Mouse (Mus musculus) Patski (cell line): ENCODE results near the gene Rbsn. TPM values are rescaled to one million over a fixed set of nuclear protein-coding genes. Genes with fewer than 3 reads are reported as not detected.

Experiments used
- ATAC-seq: fragments of 100-300 bp; one replicate; pipeline ENCODE4 v1.8.0; 2021
- CTCF ChIA-PET: fragments of 350-600 bp; sonication (Branson Sonifier 250); formaldehyde crosslinking; loops from one replicate; lab custom pipeline; 2022; ENCODE audit warnings: inconsistent platforms; lab: Charles Lee
- POLR2A ChIA-PET: fragments of 350-600 bp; sonication (Branson Sonifier 250); formaldehyde crosslinking; loops from one replicate; lab custom pipeline; 2022; ENCODE audit warnings: antibody characterized with exemption, inconsistent platforms; lab: Charles Lee
- DNase-seq: peaks from one replicate; pipeline ENCODE4 v3.0.0-alpha.2; 2011; ENCODE audit warnings: low read depth, low spot score
- H3K27me3 ChIP-seq: fragments of 371-371 bp; one replicate; pipeline ENCODE4 v1.5.1; 2021
- CTCF ChIP-seq: fragments of 100-300 bp; IDR thresholded peaks from one replicate; pipeline ENCODE4 v1.5.1; 2021
- in situ Hi-C: fragments of 300-500 bp; cut with MboI; formaldehyde crosslinking; loops from 3 replicates; pipeline ENCODE4 v1.11.1; 2018; ENCODE audit warnings: low pct_unique_long_range_greater_than_20kb, mixed read lengths
- polyA plus RNA-seq: library from polyadenylated mRNA; unstranded; gene quantifications from one replicate; pipeline ENCODE4 v1.2.3, GENCODE M21; 2021

Rbsn gene
- 21.7 TPM for polyA plus RNA-seq

- H3K27me3 ChIP-seq: no peaks in the 10 kb centered on the region
- DNase-seq: peak; percentile 60
- peak; percentile 88 for ATAC-seq
- TF ChIP-seq CTCF: no peak
- in situ Hi-C loops: loop anchor here (5.0 kb wide), 1 partner anchor 57 kb away; no protein-coding TSS in a partner anchor
- CTCF ChIA-PET: no interaction called here
- POLR2A ChIA-PET: no interaction called here
Measured at GRCm38 (mm10) chr6:92214773-92215449, at the start of gene Rbsn. TSS of gene Rbsn (minus strand) at chr6:92214925.

- DNase-seq: no peak
- ChIA-PET POLR2A (interaction anchor here (0.6 kb wide), 1 partner anchor 116 kb away, joined by 4 read pairs; no protein-coding TSS in a partner anchor), CTCF (interaction anchor here (0.9 kb wide), 1 partner anchor 9 kb away, joined by 3 read pairs; no protein-coding TSS in a partner anchor)
- H3K27me3 ChIP-seq: no peaks in the 10 kb centered on the region
- in situ Hi-C loops: no loop called here
- no peak for TF ChIP-seq CTCF
- peak; percentile 42 for ATAC-seq
Measured at GRCm38 (mm10) chr6:92261162-92261843, 46.6 kb upstream of the Rbsn start.

- CTCF ChIA-PET: interaction anchor here (2.0 kb wide), 1 partner anchor 14 kb away, joined by 6 read pairs; no protein-coding TSS in a partner anchor
- DNase-seq: no peak
- POLR2A ChIA-PET: interaction anchor here (0.6 kb wide), 1 partner anchor 512 kb away, joined by 3 read pairs; no protein-coding TSS in a partner anchor
- in situ Hi-C loops: no loop called here
- ATAC-seq: no peak
- no peak for TF ChIP-seq CTCF
- no peaks in the 10 kb centered on the region for H3K27me3 ChIP-seq
Measured at GRCm38 (mm10) chr6:92255346-92255745, 40.6 kb upstream of the Rbsn start.

DNA sequence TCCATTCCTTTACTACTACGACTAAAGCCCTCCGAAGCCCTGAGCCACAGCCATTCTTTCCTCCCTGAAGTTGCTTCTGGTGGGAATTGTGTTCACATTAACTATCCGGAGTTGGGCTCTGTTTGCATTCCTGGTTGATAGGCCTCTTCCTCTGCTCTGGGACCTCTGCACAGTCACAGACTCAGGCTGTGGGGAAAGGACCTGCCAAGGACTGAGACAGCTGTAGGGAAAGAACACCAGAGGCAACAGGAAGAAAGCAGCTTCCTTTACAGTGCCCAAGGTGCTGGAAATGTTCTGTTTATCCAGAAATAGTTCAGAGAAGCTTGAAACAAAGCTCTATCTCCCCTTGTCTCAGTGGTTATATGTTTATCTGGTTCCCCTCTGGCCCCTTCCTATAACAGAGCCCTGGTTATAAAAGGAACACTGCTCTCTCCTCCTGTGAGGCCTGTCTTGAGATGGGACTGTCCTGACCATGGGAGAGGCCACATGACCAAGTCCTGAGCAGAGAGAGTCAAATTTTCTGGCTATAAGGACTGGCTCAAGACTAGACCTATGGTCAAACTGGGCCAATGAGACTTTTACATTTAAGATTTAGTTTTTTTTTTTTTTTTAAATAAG, 38.6 kb upstream of the Rbsn start:
- CTCF ChIA-PET: no interaction called here
- ATAC-seq (no peak), DNase-seq (no peak)
- TF ChIP-seq CTCF: no peak
- H3K27me3 ChIP-seq: no peaks in the 10 kb centered on the region
- in situ Hi-C loops: no loop called here
- POLR2A ChIA-PET: no interaction called here

- DNase-seq (no peak), ATAC-seq (no peak)
- H3K27me3 ChIP-seq: peaks cover 34% of the 10 kb centered on the region
- in situ Hi-C loops: no loop called here
- POLR2A ChIA-PET: no interaction called here
- CTCF ChIA-PET: interaction anchor here (1.1 kb wide), 1 partner anchor 43 kb away, joined by 3 read pairs; no protein-coding TSS in a partner anchor
- no peak for TF ChIP-seq CTCF
Measured at GRCm38 (mm10) chr6:92247215-92247919, 32.6 kb upstream of the Rbsn start.

DNA sequence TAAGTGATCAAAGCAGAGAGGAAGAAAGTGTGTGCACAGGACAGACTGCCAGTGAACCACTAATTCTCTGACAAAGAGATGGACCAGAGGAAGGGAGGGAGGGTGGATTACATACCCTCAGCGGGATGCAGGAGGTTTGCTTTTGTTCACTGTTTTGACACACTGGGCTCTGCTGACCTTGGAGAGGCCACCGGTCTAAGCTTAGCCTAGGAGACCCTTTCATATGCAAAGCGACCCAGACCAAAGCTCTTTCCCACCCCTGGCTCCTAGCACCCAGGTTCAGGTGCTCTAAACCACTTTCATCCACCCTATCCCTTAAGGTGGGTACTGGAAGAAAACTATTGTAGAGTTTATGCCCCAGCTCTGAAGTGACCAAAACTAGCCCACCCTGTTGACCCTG, 31.6 kb upstream of the Rbsn start:
- H3K27me3 ChIP-seq: peaks cover 34% of the 10 kb centered on the region
- in situ Hi-C loops: no loop called here
- POLR2A ChIA-PET: no interaction called here
- CTCF ChIA-PET: interaction anchor here (1.1 kb wide), 1 partner anchor 42 kb away, joined by 3 read pairs; no protein-coding TSS in a partner anchor
- TF ChIP-seq CTCF: no peak
- DNase-seq: no peak
- no peak for ATAC-seq

DNA sequence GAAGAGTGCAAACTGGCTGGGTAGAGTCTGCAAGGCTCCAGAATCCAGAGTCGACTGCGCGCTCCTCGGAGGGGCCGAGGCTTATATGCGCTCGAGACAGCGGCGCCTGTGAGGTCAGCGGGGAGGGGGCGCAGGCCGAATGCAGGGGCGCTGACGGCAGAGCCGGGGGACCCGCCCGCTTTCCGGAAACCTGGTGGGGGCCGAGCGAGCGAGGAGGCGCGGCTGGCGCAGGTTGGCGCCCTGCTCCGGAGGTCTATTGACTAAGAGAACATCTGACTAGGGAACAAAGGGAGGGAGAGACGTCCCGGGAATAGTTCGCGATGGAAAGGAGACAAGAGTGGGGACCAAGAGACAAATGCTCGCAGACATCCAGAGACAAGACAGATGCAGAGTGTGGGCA, 29.9 kb upstream of the Rbsn start, which contains the start of gene Trh:
Gene Trh (minus strand): TSS at position 60 of the 400 bp plus-strand sequence.
- ATAC-seq (no peak), DNase-seq (no peak)
- no peak for TF ChIP-seq CTCF
- POLR2A ChIA-PET: no interaction called here
- peaks cover 34% of the 10 kb centered on the region for H3K27me3 ChIP-seq
- in situ Hi-C loops: no loop called here
- CTCF ChIA-PET: interaction anchor here (1.2 kb wide), 1 partner anchor 18 kb away, joined by 3 read pairs; no protein-coding TSS in a partner anchor

- H3K27me3 ChIP-seq: peaks cover 32% of the 10 kb centered on the region
- in situ Hi-C loops: no loop called here
- ChIA-PET CTCF (interaction anchor here (1.1 kb wide), 1 partner anchor 10 kb away, joined by 4 read pairs; no protein-coding TSS in a partner anchor), POLR2A (no interaction called here)
- TF ChIP-seq CTCF: no peak
- ATAC-seq: no peak
- DNase-seq: no peak
Measured at GRCm38 (mm10) chr6:92241178-92241906, 26.6 kb upstream of the Rbsn start.

GRCm38 (mm10) chr6:92235036-92235435, 20.3 kb upstream of the Rbsn start:
- ChIA-PET POLR2A (interaction anchor here (0.7 kb wide), 1 partner anchor 1179 kb away, joined by 3 read pairs; no protein-coding TSS in a partner anchor), CTCF (no interaction called here)
- no peak for ATAC-seq
- DNase-seq: no peak
- peaks cover 11% of the 10 kb centered on the region for H3K27me3 ChIP-seq
- no peak for TF ChIP-seq CTCF
- in situ Hi-C loops: no loop called here
